Mouse (Mus musculus) heart, embryonic 11.5 days (tissue): ENCODE results near the gene Gm10488. TPM values are rescaled to one million over a fixed set of nuclear protein-coding genes. Genes with fewer than 3 reads are reported as not detected.
"Not testable (repeated sequence)": the region's sequence is repeated elsewhere in the genome, so short reads cannot be mapped to it uniquely, and the experiment has no call there.

Experiments
- ATAC-seq: fragments of 200-750 bp; cut with Nextera tagmentation; replicated peaks from 2 replicates; pipeline ENCODE4 v1.8.0; 2017; ENCODE audit warnings: moderate library complexity; ENCODE audit not compliant: insufficient number of reproducible peaks, low FRiP score, low TSS enrichment
- H3K27ac ChIP-seq: fragments of 300-500 bp; sonication (generic); 2 replicates; pipeline ENCODE4 v1.5.1; 2014; ENCODE audit warnings: mild to moderate bottlenecking, low read depth, low read length
- H3K27me3 ChIP-seq: fragments of 300-500 bp; sonication (generic); 2 replicates; pipeline ENCODE4 v1.6.1; 2014; ENCODE audit warnings: mild to moderate bottlenecking, low read length, mixed read lengths; ENCODE audit not compliant: control insufficient read depth, insufficient read depth
- H3K36me3 ChIP-seq: fragments of 300-500 bp; sonication (generic); 2 replicates; pipeline ENCODE4 v1.6.1; 2014; ENCODE audit warnings: mild to moderate bottlenecking, low read length, moderate library complexity, mixed read lengths; ENCODE audit not compliant: control insufficient read depth, insufficient read depth
- H3K4me1 ChIP-seq: fragments of 300-500 bp; sonication (generic); 2 replicates; pipeline ENCODE4 v1.6.1; 2014; ENCODE audit warnings: low read length; ENCODE audit not compliant: control insufficient read depth, insufficient read depth
- H3K4me2 ChIP-seq: fragments of 300-500 bp; sonication (generic); 2 replicates; pipeline ENCODE4 v1.6.1; 2014; ENCODE audit warnings: mild to moderate bottlenecking, moderate library complexity
- H3K4me3 ChIP-seq: fragments of 300-500 bp; sonication (generic); 2 replicates; pipeline ENCODE4 v1.5.1; 2014; ENCODE audit warnings: low read depth, low read length
- H3K9ac ChIP-seq: fragments of 300-500 bp; sonication (generic); 2 replicates; pipeline ENCODE4 v1.6.1; 2014; ENCODE audit warnings: mild to moderate bottlenecking, low read depth, low read length, moderate library complexity
- H3K9me3 ChIP-seq: fragments of 300-500 bp; sonication (generic); replicated peaks from 2 replicates; pipeline ENCODE4 v1.6.1; 2016; ENCODE audit warnings: low read length; ENCODE audit not compliant: control insufficient read depth
- WGBS: fragments of 180-500 bp; shearing (Covaris S2); extraction: QIAGEN DNeasy Blood & Tissue Kit; methylation state at CpG from one replicate; pipeline ENCODE4 v1.1.7; 2014; ENCODE audit not compliant: insufficient replicate concordance; 5-methylcytosine and 5-hydroxymethylcytosine counted together
- microRNA-seq: library from miRNA; unstranded; fragments of <30 nt; microRNA quantifications from one replicate; pipeline ENCODE4, GENCODE M21; 2016; ENCODE audit warnings: borderline number of aligned reads
- polyA plus RNA-seq: library from polyadenylated mRNA; unstranded; fragments of >200 nt; fragmentation: Nextera tagmentation; extraction: Ambion mirVana; gene quantifications from 2 replicates; pipeline ENCODE4 v1.2.1, GENCODE M21; 2014

Gene Gm10488
- not detected in 2 replicates for polyA plus RNA-seq

- not testable (repeated sequence) for H3K36me3 ChIP-seq, H3K4me3 ChIP-seq, H3K4me1 ChIP-seq, H3K27me3 ChIP-seq, H3K9ac ChIP-seq, H3K9me3 ChIP-seq, H3K4me2 ChIP-seq, ATAC-seq, H3K27ac ChIP-seq
- WGBS = no CpG with 5 or more reads among the region's 6 CpGs
Measured at GRCm38 (mm10) chrX:29976014-29976413, at the start of gene Gm10488. Gm10488 (plus strand) TSS chrX:29976314.

Small RNA genes within 50 kb of the gene (microRNA-seq; reads per million reads assigned to microRNA genes)
- not detected for gene Gm44298
